Mouse (Mus musculus): ENCODE results near the gene Olfr697. TPM values are rescaled to one million over a fixed set of nuclear protein-coding genes. Genes with fewer than 3 reads are reported as not detected.

Gene Olfr697
- total RNA-seq (2023): not detected

DNA sequence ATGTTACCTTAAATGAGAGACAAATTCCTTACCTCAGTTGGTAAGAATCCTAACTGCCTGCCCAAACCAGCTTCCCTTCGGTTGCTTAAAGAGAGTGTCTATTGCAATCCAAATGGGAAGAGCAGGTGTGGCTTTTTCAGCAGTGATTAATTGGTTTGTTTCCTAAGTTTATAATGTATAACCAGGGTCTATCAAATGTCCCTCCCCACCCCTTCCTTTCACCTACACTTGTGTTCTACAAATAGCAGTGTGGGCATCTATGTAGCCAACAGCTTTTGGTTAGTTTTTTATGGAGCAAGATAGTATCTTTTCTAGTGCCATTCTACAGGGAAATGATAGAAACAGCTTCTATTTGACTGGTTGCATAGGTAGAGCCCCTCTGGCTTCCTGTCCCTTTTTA lies at the start of gene Olfr697:
Olfr697 (minus strand) TSS at position 101 of the 400 bp plus-strand sequence.

DNA sequence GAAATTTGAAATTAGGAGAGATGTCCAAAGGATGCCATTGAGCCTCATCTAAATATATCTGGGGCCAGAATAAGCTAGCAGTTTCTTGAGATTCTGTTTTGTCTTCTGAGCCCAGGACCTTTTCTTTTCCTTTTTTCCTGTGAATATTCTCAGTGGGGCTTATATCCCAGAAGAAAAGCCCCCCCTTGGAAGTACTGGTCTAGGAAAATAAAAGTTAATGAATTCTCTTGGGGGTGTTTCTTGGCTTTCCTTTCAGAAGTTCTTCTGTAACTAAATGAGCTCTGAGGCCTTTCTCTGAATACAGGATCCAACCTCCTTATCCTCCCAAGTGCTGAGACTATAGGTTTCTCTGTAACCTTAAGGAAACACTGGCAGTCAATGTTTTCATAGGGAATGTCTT lies 13.1 kb upstream of the Olfr697 start, which contains the start of gene Olfr698:
Olfr698 (minus strand) TSS at position 101 of the 400 bp plus-strand sequence.

DNA sequence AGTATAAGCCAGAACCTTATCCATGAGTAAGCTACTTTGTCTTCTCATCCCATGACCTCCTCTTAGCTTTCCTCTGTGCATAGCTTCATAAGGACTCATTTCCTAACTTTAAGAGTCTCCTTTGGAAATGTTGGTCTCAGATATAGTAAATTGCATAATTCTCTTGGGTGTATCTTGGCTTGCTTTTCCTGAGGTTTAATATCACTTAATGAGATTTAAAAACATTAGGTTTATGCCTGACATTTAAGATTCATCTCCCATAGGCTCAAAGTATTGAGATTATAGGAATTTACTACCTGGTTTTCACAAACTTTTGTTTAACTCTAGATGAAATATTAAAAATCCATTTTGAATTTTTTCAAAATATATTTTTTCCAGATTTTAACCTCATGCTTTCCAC lies 25.9 kb downstream of the Olfr697 start, which contains the start of gene Olfr695:
Olfr695 (minus strand) TSS at position 101 of the 400 bp plus-strand sequence.

DNA sequence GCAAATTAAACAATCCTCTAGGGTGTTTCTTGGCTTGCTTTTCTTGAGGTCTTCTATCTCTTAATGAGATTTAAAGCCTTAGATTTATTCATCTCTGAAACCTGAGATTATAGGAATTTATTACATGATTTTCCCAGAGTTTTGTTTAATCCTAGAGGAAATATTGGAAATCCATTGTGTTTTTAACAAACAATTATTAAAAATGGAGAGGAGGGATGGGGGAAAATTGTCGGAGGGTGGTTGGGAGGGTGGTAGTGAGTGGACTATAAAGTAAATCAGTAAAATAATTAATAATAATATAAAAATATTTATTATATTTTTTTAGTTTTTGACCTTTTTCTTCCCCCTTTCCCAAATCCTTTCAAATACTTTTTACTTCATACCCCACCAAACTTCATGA lies 50.5 kb downstream of the Olfr697 start, which contains the start of gene Olfr694:
Olfr694 (minus strand) TSS at position 101 of the 400 bp plus-strand sequence.

Other genes with a start within 250 kb of the Olfr697 start
- not detected for gene Olfr693, start 61.9 kb downstream of the Olfr697 start, total RNA-seq (2023)
- not detected for gene Olfr694, start 50.6 kb downstream of the Olfr697 start, total RNA-seq (2023)
- gene Olfr695, start 26.0 kb downstream of the Olfr697 start, total RNA-seq (2023): not detected
- not detected for gene Olfr698, start 13.0 kb upstream of the Olfr697 start, total RNA-seq (2023)
- gene Olfr699, start 50.8 kb upstream of the Olfr697 start, total RNA-seq (2023): not detected
- not detected for gene Olfr700, start 66.4 kb upstream of the Olfr697 start, total RNA-seq (2023)
- not detected for gene Olfr701, start 71.7 kb upstream of the Olfr697 start, total RNA-seq (2023)
- gene Olfr702, start 91.5 kb upstream of the Olfr697 start, total RNA-seq (2023): not detected
- gene Olfr703, start 100.9 kb upstream of the Olfr697 start, total RNA-seq (2023): not detected
- not detected for gene Olfr704, start 120.7 kb upstream of the Olfr697 start, total RNA-seq (2023)
- gene Olfr705, start 134.4 kb upstream of the Olfr697 start, total RNA-seq (2023): not detected
- not detected for gene Olfr706, start 145.7 kb upstream of the Olfr697 start, total RNA-seq (2023)
- gene Olfr707, start 158.8 kb upstream of the Olfr697 start, total RNA-seq (2023): not detected
- gene Olfr1532-ps1, start 165.6 kb upstream of the Olfr697 start, total RNA-seq (2023): not detected
- gene Olfr709-ps1, start 189.8 kb upstream of the Olfr697 start, total RNA-seq (2023): under 1 TPM; 0.09 to 0.15 TPM
- gene Olfr710, start 205.9 kb upstream of the Olfr697 start, total RNA-seq (2023): not detected
- not detected for gene Olfr6, start 221.5 kb upstream of the Olfr697 start, total RNA-seq (2023)
- gene Olfr711, start 233.0 kb upstream of the Olfr697 start, total RNA-seq (2023): not detected

Measured in neutrophil, adult 83 days (primary cell).